Mouse (Mus musculus) neutrophil, adult 65 days (primary cell): Measurements from ENCODE around the gene Bloc1s1. TPM values are rescaled to one million over a fixed set of nuclear protein-coding genes. Genes with fewer than 3 reads are reported as not detected.

Source experiments
- total RNA-seq: library from RNA; stranded (reverse); gene quantifications from 2 replicates; pipeline ENCODE4 v1.2.4, GENCODE M21; 2023

The Bloc1s1 gene
- 81.6 and 81.7 TPM in 2 replicates for total RNA-seq

GRCm38 (mm10) chr10:128923935-128924334 is at the start of gene Bloc1s1:
Bloc1s1 (minus strand) TSS chr10:128924035.

GRCm38 (mm10) chr10:128960590-128961584 is 37.1 kb upstream of the Bloc1s1 start, which contains the start of gene Mettl7b:
Mettl7b (minus strand) TSS chr10:128960988.

GRCm38 (mm10) chr10:128933574-128933973 is 9.7 kb upstream of the Bloc1s1 start, which contains the start of gene Itga7:
Itga7 (plus strand) TSS chr10:128933818.

DNA sequence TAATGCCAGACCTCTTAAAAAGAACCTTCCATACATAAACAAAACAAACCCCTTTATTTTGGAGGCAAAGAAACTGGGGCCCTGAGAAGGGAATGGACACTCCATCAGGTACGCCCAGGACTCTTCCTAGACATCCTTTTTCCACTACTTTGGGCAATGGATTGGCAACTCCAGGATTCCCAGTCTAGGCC is 1.1 kb downstream of the Bloc1s1 start, which contains the start of gene Rdh5:
TSS of gene Rdh5 (minus strand) at position 67 of the 191 bp plus-strand sequence.

GRCm38 (mm10) chr10:128900698-128901097 is 23.1 kb downstream of the Bloc1s1 start, which contains the start of gene Cd63:
Cd63 (plus strand) TSS chr10:128900989.

GRCm38 (mm10) chr10:128891296-128892094 is 32.3 kb downstream of the Bloc1s1 start, which contains the start of gene Gdf11:
Gdf11 (minus strand) TSS chr10:128891718.

Other genes starting within 250 kb of the Bloc1s1 start
- 1.0 and 1.2 TPM in 2 replicates for gene Suox, start 250.0 kb downstream of the Bloc1s1 start, total RNA-seq
- 95.8 and 96.9 TPM in 2 replicates for gene Rab5b, start 227.8 kb downstream of the Bloc1s1 start, total RNA-seq
- gene Pmel, start 219.8 kb downstream of the Bloc1s1 start, total RNA-seq = 2.3 and 2.6 TPM in 2 replicates
- 71.8 and 90.9 TPM in 2 replicates for gene Cdk2, start 219.0 kb downstream of the Bloc1s1 start, total RNA-seq
- gene Dgka, start 179.2 kb downstream of the Bloc1s1 start, total RNA-seq = 46.0 and 58.2 TPM in 2 replicates
- 23.9 and 25.2 TPM in 2 replicates for gene Pym1, start 176.1 kb downstream of the Bloc1s1 start, total RNA-seq
- 4.7 and 6.9 TPM in 2 replicates for gene Mmp19, start 133.1 kb downstream of the Bloc1s1 start, total RNA-seq
- gene Dnajc14, start 120.0 kb downstream of the Bloc1s1 start, total RNA-seq = 59.9 and 86.6 TPM in 2 replicates
- 5.1 and 5.8 TPM in 2 replicates for gene Tmem198b, start 119.7 kb downstream of the Bloc1s1 start, total RNA-seq
- gene Sarnp, start 106.7 kb downstream of the Bloc1s1 start, total RNA-seq = 24.9 and 29.6 TPM in 2 replicates
- 20.0 and 24.0 TPM in 2 replicates for gene Ormdl2, start 102.4 kb downstream of the Bloc1s1 start, total RNA-seq
- gene Gdf11, start 32.3 kb downstream of the Bloc1s1 start, total RNA-seq = 0.09 and 0.16 TPM in 2 replicates
- gene Cd63, start 23.0 kb downstream of the Bloc1s1 start, total RNA-seq = 149 and 180 TPM in 2 replicates
- 3.3 and 5.5 TPM in 2 replicates for gene Rdh5, start 1.1 kb downstream of the Bloc1s1 start, total RNA-seq
- 0.13 TPM in 1 of 2 replicates, not detected in the other for gene Itga7, start 9.8 kb upstream of the Bloc1s1 start, total RNA-seq
- not detected in 2 replicates for gene Mettl7b, start 37.0 kb upstream of the Bloc1s1 start, total RNA-seq
- gene Olfr9, start 65.4 kb upstream of the Bloc1s1 start, total RNA-seq = not detected in 2 replicates
- not detected in 2 replicates for gene Olfr763, start 86.8 kb upstream of the Bloc1s1 start, total RNA-seq
- gene Olfr764-ps1, start 115.9 kb upstream of the Bloc1s1 start, total RNA-seq = not detected in 2 replicates
- gene Olfr765, start 126.0 kb upstream of the Bloc1s1 start, total RNA-seq = not detected in 2 replicates
- gene Olfr766-ps1, start 144.9 kb upstream of the Bloc1s1 start, total RNA-seq = not detected in 2 replicates
- 0.09 TPM in 1 of 2 replicates, not detected in the other for gene Olfr767, start 158.9 kb upstream of the Bloc1s1 start, total RNA-seq
- gene Olfr768, start 175.3 kb upstream of the Bloc1s1 start, total RNA-seq = not detected in 2 replicates
- gene Olfr769, start 193.8 kb upstream of the Bloc1s1 start, total RNA-seq = not detected in 2 replicates
- not detected in 2 replicates for gene Olfr770, start 215.0 kb upstream of the Bloc1s1 start, total RNA-seq
- not detected in 2 replicates for gene Olfr771, start 240.7 kb upstream of the Bloc1s1 start, total RNA-seq